In genomic region chr6:90618821-90619636, GRCm38 (mm10) we compare ENCODE assay signal across 7 mouse cellular contexts. TPM values are rescaled to one million over a fixed set of nuclear protein-coding genes. Genes with fewer than 3 reads are reported as not detected.
A peak's percentile ranks its signal among the peaks of the same experiment; 100 is the strongest.
DNase-seq lines count a peak whose midpoint lies in the region; ATAC-seq and TF ChIP-seq lines count a peak whose summit lies in the region.

No protein-coding gene starts in this region.

- H3K4me1 ChIP-seq in heart, embryonic 12.5 days (replicated peaks) = peaks cover 97% of the 10 kb centered on the region
- H3K4me1 ChIP-seq in liver, embryonic 12.5 days = peaks cover 96% of the 10 kb centered on the region
- H3K4me1 ChIP-seq in forebrain, postnatal 0 days (ENCODE audit: insufficient read depth) = no peaks in the 10 kb centered on the region

- no peaks in the 10 kb centered on the region for H3K36me3 ChIP-seq in heart, embryonic 12.5 days
- H3K36me3 ChIP-seq in liver, embryonic 12.5 days = 0 out of 2 replicates have a peak, but pooled peaks cover 3% of the 10 kb centered on the region
- no peaks in the 10 kb centered on the region for H3K36me3 ChIP-seq in forebrain, postnatal 0 days (ENCODE audit: insufficient read depth)

- H3K27ac ChIP-seq in heart, embryonic 12.5 days (ENCODE audit: poor library complexity, severe bottlenecking) = peak overlapping the region; percentile 49
- peak overlapping the region; percentile 99 for H3K27ac ChIP-seq in liver, embryonic 12.5 days
- H3K27ac ChIP-seq in forebrain, postnatal 0 days (ENCODE audit: low read depth, low read length) = no peak overlapping the region

- H3K4me3 ChIP-seq in heart, embryonic 12.5 days = no peak overlapping the region
- H3K4me3 ChIP-seq in liver, embryonic 12.5 days = peak overlapping the region; percentile 68
- no peak overlapping the region for H3K4me3 ChIP-seq in forebrain, postnatal 0 days (ENCODE audit: low read depth, low read length)

- no peaks in the 10 kb centered on the region for H3K27me3 ChIP-seq in heart, embryonic 12.5 days (replicated peaks)
- H3K27me3 ChIP-seq in liver, embryonic 12.5 days (replicated peaks) = no peaks in the 10 kb centered on the region
- H3K27me3 ChIP-seq in forebrain, postnatal 0 days (ENCODE audit: insufficient read depth, low read length) = no peaks in the 10 kb centered on the region

- no peak for TF ChIP-seq CTCF in forebrain, postnatal 0 days (IDR thresholded peaks at IDR 0.05; ENCODE audit: low read depth)

- H3K4me2 ChIP-seq in heart, embryonic 12.5 days = peak overlapping the region; percentile 21
- peak overlapping the region; percentile 83 for H3K4me2 ChIP-seq in liver, embryonic 12.5 days
- no peak overlapping the region for H3K4me2 ChIP-seq in forebrain, postnatal 0 days (ENCODE audit: low read depth)

- peak; percentile 34 for ATAC-seq in heart, embryonic 12.5 days (ENCODE audit: insufficient number of reproducible peaks, low FRiP score)
- peak; percentile 11; the same call in 1 of the 2 replicates for ATAC-seq in liver, embryonic 12.5 days
- no peak for ATAC-seq in forebrain, postnatal 0 days

- DNase-seq in urinary bladder, postnatal 14 days (ENCODE audit: low spot score) = peak; percentile 16
- DNase-seq in urinary bladder, postnatal 25 days (ENCODE audit: low spot score) = no peak
- DNase-seq in testis, postnatal 14 days (ENCODE audit: low spot score) = peak; percentile 83
- DNase-seq in forebrain, postnatal 0 days = no peak
- DNase-seq in frontal cortex, adult 2 months (ENCODE audit: extremely low spot score in 1 of 2, low spot score in 1 of 2) = no peak

- whole genome bisulfite sequencing in heart, embryonic 12.5 days = 45% methylated on average over 19 of the region's 19 CpGs
- 26% methylated on average over 19 of the region's 19 CpGs for WGBS in liver, embryonic 12.5 days (ENCODE audit: insufficient replicate concordance)
- WGBS in forebrain, postnatal 0 days = 83% methylated on average over 19 of the region's 19 CpGs

- no peaks in the 10 kb centered on the region for H3K9me3 ChIP-seq in heart, embryonic 12.5 days (replicated peaks)
- no peaks in the 10 kb centered on the region for H3K9me3 ChIP-seq in liver, embryonic 12.5 days (replicated peaks)
- no peaks in the 10 kb centered on the region for H3K9me3 ChIP-seq in forebrain, postnatal 0 days (ENCODE audit: low read length)

- H3K9ac ChIP-seq in heart, embryonic 12.5 days = peak overlapping the region; percentile 15; the same call in 1 of the 2 replicates
- peak overlapping the region; percentile 89 for H3K9ac ChIP-seq in liver, embryonic 12.5 days
- no peak overlapping the region for H3K9ac ChIP-seq in forebrain, postnatal 0 days

RNA-seq across cellular contexts. Expression of gene Slc41a3, which starts 14.5 kb away (rescaled TPM):
- 11.4 and 12.2 TPM in 2 replicates for polyA plus RNA-seq in heart, embryonic 12.5 days (2016; fragmentation: Nextera tagmentation; extraction: Ambion mirVana)
- 39.7 and 42.4 TPM in 2 replicates for polyA plus RNA-seq in liver, embryonic 12.5 days (2016; fragmentation: Nextera tagmentation; extraction: Ambion mirVana)
- total RNA-seq in forebrain, postnatal 0 days (2014; rRNA removed) = 4.7 and 7.9 TPM in 2 replicates
- 5.1 and 9.4 TPM in 2 replicates for polyA plus RNA-seq in forebrain, postnatal 0 days (2015; fragmentation: Nextera tagmentation; extraction: Ambion mirVana)
- 6.7 and 6.9 TPM in 2 replicates for polyA plus RNA-seq in frontal cortex, adult 2 months (2012; rRNA removed)

Comparison
In these comparisons a context has a peak if more than half of its experiments do, and no peak if none do; other contexts are left out.
1. DNase-seq: peak in urinary bladder, postnatal 14 days (single experiment) and testis, postnatal 14 days (single experiment); none in urinary bladder, postnatal 25 days (single experiment), forebrain, postnatal 0 days (single experiment) and frontal cortex, adult 2 months (0 of 2).